Mouse (Mus musculus) cerebellum, adult 2 months (tissue): ENCODE measurements around the gene Tm7sf2.

ENCODE experiments used
- CTCF ChIP-seq: fragments of 200-500 bp; IDR thresholded peaks from 2 replicates; pipeline ENCODE4 v1.5.1; 2011; ENCODE audit warnings: low read depth, mild to moderate bottlenecking, control low read depth, low read length, moderate library complexity, borderline replicate concordance; ENCODE audit not compliant: insufficient read depth
- POLR2A ChIP-seq: fragments of 200-500 bp; IDR thresholded peaks from 2 replicates; pipeline ENCODE4 v1.6.1; 2011; ENCODE audit warnings: low read length, control low read depth, borderline replicate concordance; ENCODE audit not compliant: insufficient read depth

DNA sequence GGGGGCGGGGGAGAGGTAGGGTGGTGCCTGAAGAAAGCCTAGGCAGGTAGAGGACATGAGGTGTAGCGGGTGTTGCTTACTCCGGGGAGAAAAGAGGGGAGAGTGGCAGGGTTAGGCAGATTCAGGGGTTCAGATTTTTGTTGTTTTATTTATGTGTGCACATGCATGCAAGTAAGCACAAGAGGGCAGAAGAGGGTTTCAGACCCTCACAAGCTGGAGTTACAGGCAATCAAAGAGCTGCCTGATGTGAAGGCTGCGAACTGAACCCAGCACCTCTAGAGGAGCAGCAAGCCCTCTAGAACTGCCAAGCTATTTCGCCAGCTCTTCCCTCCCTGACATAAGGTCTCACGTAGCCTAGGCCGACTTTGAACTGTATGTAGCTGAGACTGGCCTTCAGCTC is 51.6 kb downstream of the Tm7sf2 start:
- TF ChIP-seq POLR2A (no peak), CTCF (peak; percentile 27; the same call in 1 of the 2 replicates)
